Mouse (Mus musculus) hindbrain, embryonic 12.5 days (tissue): ENCODE measurements around the gene Prkch. TPM values are rescaled to one million over a fixed set of nuclear protein-coding genes. Genes with fewer than 3 reads are reported as not detected.
"Not testable (repeated sequence)": the region's sequence is repeated elsewhere in the genome, so short reads cannot be mapped to it uniquely, and the experiment has no call there.

Experiments used
- ATAC-seq: fragments of 200-750 bp; cut with Nextera tagmentation; 2 replicates; pipeline ENCODE4 v1.8.0; 2017; ENCODE audit warnings: moderate TSS enrichment; ENCODE audit not compliant: low FRiP score
- H3K27ac ChIP-seq: fragments of 300-500 bp; sonication (generic); 2 replicates; pipeline ENCODE4 v1.5.1; 2016; ENCODE audit warnings: mild to moderate bottlenecking
- H3K27me3 ChIP-seq: fragments of 300-500 bp; sonication (generic); 2 replicates; pipeline ENCODE4 v1.6.1; 2016; ENCODE audit warnings: mild to moderate bottlenecking
- H3K36me3 ChIP-seq: fragments of 300-500 bp; sonication (generic); 2 replicates; pipeline ENCODE4 v1.6.1; 2016; ENCODE audit warnings: mild to moderate bottlenecking
- H3K4me1 ChIP-seq: fragments of 300-500 bp; sonication (generic); 2 replicates; pipeline ENCODE4 v1.6.1; 2016
- H3K4me2 ChIP-seq: fragments of 300-500 bp; sonication (generic); replicated peaks from 2 replicates; pipeline ENCODE4 v1.6.1; 2016; ENCODE audit warnings: mild to moderate bottlenecking
- H3K4me3 ChIP-seq: fragments of 300-500 bp; sonication (generic); 2 replicates; pipeline ENCODE4 v1.5.1; 2016; ENCODE audit warnings: mild to moderate bottlenecking
- H3K9ac ChIP-seq: fragments of 300-500 bp; sonication (generic); 2 replicates; pipeline ENCODE4 v1.6.1; 2016; ENCODE audit warnings: mild to moderate bottlenecking, moderate library complexity
- H3K9me3 ChIP-seq: fragments of 300-500 bp; sonication (generic); replicated peaks from 2 replicates; pipeline ENCODE4 v1.6.1; 2016; ENCODE audit warnings: mild to moderate bottlenecking
- WGBS: fragments of 180-500 bp; shearing (Covaris S2); methylation state at CpG from one replicate; pipeline ENCODE4 v1.1.7; 2016; 5-methylcytosine and 5-hydroxymethylcytosine counted together
- polyA plus RNA-seq: library from polyadenylated mRNA; unstranded; fragments of >200 nt; fragmentation: Nextera tagmentation; extraction: Ambion mirVana; gene quantifications from 2 replicates; pipeline ENCODE4 v1.2.1, GENCODE M21; 2016

Gene Prkch
- polyA plus RNA-seq = 11.0 TPM in 2 replicates

DNA sequence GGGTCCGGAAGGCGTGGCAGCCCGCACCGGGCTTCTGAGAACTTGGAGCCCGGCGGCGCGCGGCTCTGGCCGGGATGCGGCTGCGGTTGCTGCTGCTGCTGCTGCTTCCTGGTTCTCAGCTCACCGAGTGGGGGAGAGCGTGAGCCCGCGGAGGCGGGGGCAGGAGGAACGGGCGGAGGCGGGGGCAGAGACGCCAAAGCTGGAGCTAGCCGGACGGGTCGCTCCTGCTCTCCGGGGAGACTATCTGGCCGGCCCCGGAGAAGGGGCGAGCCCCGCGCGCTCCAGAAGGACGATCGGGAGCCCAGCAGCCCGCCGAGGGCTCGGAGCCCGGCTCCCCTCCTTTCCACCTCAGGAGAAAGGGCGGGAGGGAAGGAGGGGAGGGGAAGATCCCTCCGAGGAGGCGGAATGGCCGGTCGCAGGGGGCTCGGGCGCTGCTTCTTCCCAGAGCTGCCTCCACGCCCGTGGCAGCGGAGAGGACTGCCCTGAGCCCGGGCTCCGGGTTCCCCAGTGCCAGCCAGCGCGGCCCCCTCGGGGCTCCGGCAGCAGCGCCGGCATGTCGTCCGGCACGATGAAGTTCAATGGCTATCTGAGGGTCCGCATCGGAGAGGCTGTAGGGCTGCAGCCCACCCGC, at the start of gene Prkch:
TSS of gene Prkch (plus strand) at position 187 of the 631 bp plus-strand sequence.
- ATAC-seq = peak; percentile 92
- under 1% methylated on average over 56 of the region's 61 CpGs for WGBS
- H3K9ac ChIP-seq = peak within 1 kb of the TSS; percentile 67
- H3K4me2 ChIP-seq = peak within 1 kb of the TSS; percentile 95
- peaks cover 12% of the 10 kb centered on the region; the same call in 1 of the 2 replicates for H3K4me1 ChIP-seq
- no peaks in the 10 kb centered on the region for H3K9me3 ChIP-seq
- H3K27me3 ChIP-seq = peaks cover 41% of the 10 kb centered on the region
- H3K36me3 ChIP-seq = no peaks in the 10 kb centered on the region
- H3K27ac ChIP-seq = peak within 1 kb of the TSS; percentile 73; the same call in 1 of the 2 replicates
- peak within 1 kb of the TSS; percentile 73 for H3K4me3 ChIP-seq

GRCm38 (mm10) chr12:73537499-73538138, 47.0 kb upstream of the Prkch start:
- Histone ChIP-seq H3K9me3 (no peaks in the 10 kb centered on the region), H3K9ac (no peak overlapping the region), H3K4me2 (peak overlapping the region; percentile 26), H3K36me3 (no peaks in the 10 kb centered on the region), H3K27ac (no peak overlapping the region), H3K4me3 (no peak overlapping the region), H3K27me3 (peaks cover 15% of the 10 kb centered on the region), H3K4me1 (0 out of 2 replicates have a peak, but pooled peaks cover 2% of the 10 kb centered on the region)
- WGBS = 27% methylated on average over 17 of the region's 17 CpGs
- ATAC-seq = no peak

- WGBS = 59% methylated on average over 3 of the region's 3 CpGs
- H3K36me3 ChIP-seq, H3K4me3 ChIP-seq, H3K9me3 ChIP-seq, H3K4me1 ChIP-seq, H3K9ac ChIP-seq, ATAC-seq, H3K27ac ChIP-seq: not testable (repeated sequence)
- H3K27me3 ChIP-seq = peaks cover 20% of the 10 kb centered on the region
- peak overlapping the region; percentile 26 for H3K4me2 ChIP-seq
These were observed 46.5 kb upstream of the Prkch start for GRCm38 (mm10) chr12:73538139-73538508.

DNA sequence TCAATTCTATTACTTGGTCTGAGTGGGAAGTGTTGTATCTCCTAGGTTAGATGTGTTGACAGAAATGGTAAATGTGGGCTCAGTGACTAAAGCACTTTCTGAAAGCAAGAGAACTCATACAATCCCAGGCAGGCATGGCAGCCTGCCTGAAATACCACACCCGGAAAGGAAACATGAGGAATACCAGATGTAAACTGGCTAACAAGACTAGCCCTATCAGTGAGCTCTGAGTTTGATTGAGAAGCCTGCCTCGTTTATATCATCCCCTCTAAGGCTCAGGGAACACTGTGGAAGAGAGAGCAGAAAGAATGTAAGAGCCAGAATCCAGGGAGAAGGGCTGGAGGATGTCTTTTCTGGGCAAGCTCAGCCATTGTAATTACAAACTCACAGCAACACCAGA, 45.4 kb upstream of the Prkch start:
- no peaks in the 10 kb centered on the region for H3K9me3 ChIP-seq
- H3K36me3 ChIP-seq = no peaks in the 10 kb centered on the region
- WGBS = 32% methylated on average over 2 of the region's 2 CpGs
- peaks cover 27% of the 10 kb centered on the region for H3K27me3 ChIP-seq
- 0 out of 2 replicates have a peak, but pooled peaks cover 2% of the 10 kb centered on the region for H3K4me1 ChIP-seq
- H3K4me3 ChIP-seq = no peak overlapping the region
- no peak for ATAC-seq
- H3K4me2 ChIP-seq = no peak overlapping the region
- no peak overlapping the region for H3K9ac ChIP-seq
- H3K27ac ChIP-seq = no peak overlapping the region

DNA sequence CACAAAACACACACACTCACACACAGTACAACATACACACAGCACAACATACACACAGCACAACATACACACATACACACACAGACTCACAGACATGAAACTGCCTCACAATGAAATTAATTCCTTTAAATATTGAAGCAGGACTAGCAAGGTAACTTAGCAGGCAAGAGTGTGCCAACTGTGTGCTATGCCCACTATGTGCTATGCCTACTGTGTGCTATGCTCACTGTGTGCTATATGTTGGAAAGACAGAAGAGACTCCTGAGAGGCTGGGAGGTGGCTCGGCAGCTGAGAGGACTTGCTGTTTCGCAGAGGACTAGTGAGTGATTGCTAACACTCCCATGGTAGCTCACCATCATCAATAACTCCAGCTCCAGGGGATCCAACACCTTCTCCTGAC, 44.2 kb upstream of the Prkch start:
- H3K27me3 ChIP-seq = peaks cover 39% of the 10 kb centered on the region
- no peaks in the 10 kb centered on the region for H3K9me3 ChIP-seq
- H3K9ac ChIP-seq = no peak overlapping the region
- WGBS = 85% methylated on average over 2 of the region's 2 CpGs
- no peak overlapping the region for H3K27ac ChIP-seq
- no peak overlapping the region for H3K4me2 ChIP-seq
- ATAC-seq = no peak
- no peak overlapping the region for H3K4me3 ChIP-seq
- no peaks in the 10 kb centered on the region for H3K36me3 ChIP-seq
- H3K4me1 ChIP-seq = peaks cover 6% of the 10 kb centered on the region; the same call in 1 of the 2 replicates

GRCm38 (mm10) chr12:73543191-73543590, 41.4 kb upstream of the Prkch start:
- Histone ChIP-seq H3K4me3 (no peak overlapping the region), H3K4me2 (no peak overlapping the region), H3K9ac (no peak overlapping the region), H3K9me3 (no peaks in the 10 kb centered on the region), H3K27me3 (peaks cover 64% of the 10 kb centered on the region), H3K36me3 (no peaks in the 10 kb centered on the region), H3K27ac (no peak overlapping the region), H3K4me1 (peaks cover 14% of the 10 kb centered on the region)
- no peak for ATAC-seq
- 72% methylated on average over 5 of the region's 5 CpGs for WGBS

GRCm38 (mm10) chr12:73544736-73545671, 39.6 kb upstream of the Prkch start:
- Histone ChIP-seq H3K27ac (no peak overlapping the region), H3K4me1 (peaks cover 14% of the 10 kb centered on the region), H3K36me3 (no peaks in the 10 kb centered on the region), H3K9ac (peak overlapping the region; percentile 49), H3K27me3 (peaks cover 79% of the 10 kb centered on the region), H3K9me3 (no peaks in the 10 kb centered on the region), H3K4me3 (peak overlapping the region; percentile 44), H3K4me2 (peak overlapping the region; percentile 59)
- ATAC-seq = 0 out of 2 replicates have a peak, but pooled peaks have one; percentile 13
- 17% methylated on average over 48 of the region's 48 CpGs for WGBS

- Histone ChIP-seq H3K9ac (peak overlapping the region; percentile 49), H3K4me1 (peaks cover 14% of the 10 kb centered on the region), H3K27ac (no peak overlapping the region; the same call in 1 of the 2 replicates), H3K4me2 (peak overlapping the region; percentile 59), H3K4me3 (peak overlapping the region; percentile 44), H3K9me3 (no peaks in the 10 kb centered on the region), H3K27me3 (peaks cover 83% of the 10 kb centered on the region), H3K36me3 (no peaks in the 10 kb centered on the region)
- ATAC-seq = peak; percentile 50; the same call in 1 of the 2 replicates
- 1% methylated on average over 55 of the region's 55 CpGs for WGBS
These were observed 38.9 kb upstream of the Prkch start for GRCm38 (mm10) chr12:73545672-73546085.

GRCm38 (mm10) chr12:73546086-73546711, 38.4 kb upstream of the Prkch start, which contains the start of gene Tmem30b:
Gene Tmem30b (minus strand): TSS chr12:73546392.
- Histone ChIP-seq H3K4me2 (peak within 1 kb of the TSS; percentile 59), H3K4me3 (peak within 1 kb of the TSS; percentile 44), H3K9me3 (no peaks in the 10 kb centered on the region), H3K27me3 (peaks cover 84% of the 10 kb centered on the region), H3K9ac (peak within 1 kb of the TSS; percentile 49), H3K27ac (no peak within 1 kb of the TSS; the same call in 1 of the 2 replicates), H3K36me3 (no peaks in the 10 kb centered on the region), H3K4me1 (peaks cover 14% of the 10 kb centered on the region)
- ATAC-seq = peak; percentile 46; the same call in 1 of the 2 replicates
- 2% methylated on average over 55 of the region's 61 CpGs for WGBS

DNA sequence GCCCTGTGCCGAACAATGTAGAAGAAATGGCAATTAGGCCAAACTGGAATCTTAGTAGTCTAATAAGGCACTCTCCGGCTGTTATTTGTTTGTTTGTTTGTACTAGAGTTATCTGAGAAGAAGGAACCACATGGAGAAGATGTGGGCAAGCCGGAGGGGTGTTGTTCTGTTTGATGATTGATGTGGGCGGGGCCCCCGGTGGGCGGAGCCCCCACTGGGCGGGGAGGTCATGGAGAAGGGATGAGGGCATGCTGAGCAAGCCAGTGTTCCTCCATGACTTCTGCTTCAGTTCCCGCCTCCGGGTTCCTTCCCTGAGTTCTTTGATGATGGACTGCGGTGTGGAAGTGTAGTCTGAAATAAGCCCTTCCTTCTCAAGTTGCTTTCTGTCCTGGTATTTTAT, 37.0 kb upstream of the Prkch start:
- ATAC-seq = no peak
- Histone ChIP-seq H3K36me3 (no peaks in the 10 kb centered on the region), H3K4me2 (no peak overlapping the region), H3K27me3 (peaks cover 76% of the 10 kb centered on the region), H3K4me1 (peaks cover 14% of the 10 kb centered on the region), H3K4me3 (no peak overlapping the region), H3K9ac (no peak overlapping the region), H3K9me3 (no peaks in the 10 kb centered on the region), H3K27ac (no peak overlapping the region)
- WGBS = 33% methylated on average over 10 of the region's 10 CpGs

DNA sequence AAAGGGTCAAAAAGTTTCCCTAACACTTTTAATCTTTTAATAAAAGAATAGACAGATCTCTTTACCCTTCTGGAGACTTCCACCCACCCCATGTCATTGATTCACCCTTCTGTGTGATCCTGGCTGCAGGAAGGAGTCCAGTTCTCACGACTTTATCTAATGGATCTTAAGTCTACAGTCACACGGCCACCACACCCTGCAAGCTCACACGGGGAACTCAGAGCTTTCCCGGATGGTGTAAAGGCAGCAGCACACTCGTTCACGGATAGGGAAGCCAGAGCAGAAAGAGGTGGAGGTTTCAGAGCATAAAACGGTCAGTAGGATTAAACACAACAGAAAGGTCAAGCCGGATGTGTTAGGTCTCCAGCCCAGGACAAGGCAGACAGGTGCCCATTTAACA, 36.3 kb upstream of the Prkch start:
- Histone ChIP-seq H3K36me3 (no peaks in the 10 kb centered on the region), H3K27me3 (peaks cover 75% of the 10 kb centered on the region), H3K9me3 (no peaks in the 10 kb centered on the region), H3K27ac (no peak overlapping the region), H3K4me3 (no peak overlapping the region), H3K4me1 (peaks cover 14% of the 10 kb centered on the region), H3K4me2 (no peak overlapping the region), H3K9ac (no peak overlapping the region)
- ATAC-seq = no peak
- WGBS = 77% methylated on average over 8 of the region's 8 CpGs
